Mouse (Mus musculus): ENCODE data around the gene Snapc2. TPM values are rescaled to one million over a fixed set of nuclear protein-coding genes. Genes with fewer than 3 reads are reported as not detected.

The Snapc2 gene
- polyA plus RNA-seq (2015; fragmentation: Nextera tagmentation; extraction: Ambion mirVana) = 65.8 and 69.8 TPM in 2 replicates

GRCm38 (mm10) chr8:4252934-4253841 lies at the start of gene Snapc2:
Gene Snapc2, plus strand, starts transcription at chr8:4253080.
- peak within 1 kb of the TSS; percentile 94 for H3K27ac ChIP-seq (ENCODE audit: low read length)
- no peaks in the 10 kb centered on the region for H3K9me3 ChIP-seq (ENCODE audit: control insufficient read depth, low read length)
- H3K36me3 ChIP-seq (ENCODE audit: control insufficient read depth, insufficient read depth) = peaks cover 4% of the 10 kb centered on the region; the same call in 1 of the 2 replicates
- peak within 1 kb of the TSS; percentile 92 for H3K9ac ChIP-seq (replicated peaks; ENCODE audit: low read depth, low read length)
- H3K27me3 ChIP-seq (replicated peaks; ENCODE audit: control insufficient read depth, insufficient read depth, low read length) = no peaks in the 10 kb centered on the region
- peak within 1 kb of the TSS; percentile 97 for H3K4me3 ChIP-seq (replicated peaks; ENCODE audit: low read length)
- peak within 1 kb of the TSS; percentile 60 for H3K4me2 ChIP-seq (ENCODE audit: low read length)
- WGBS = under 1% methylated on average over 67 of the region's 69 CpGs
- peak; percentile 86 for ATAC-seq
- H3K4me1 ChIP-seq (replicated peaks; ENCODE audit: control insufficient read depth, insufficient read depth, low read length) = peaks cover 35% of the 10 kb centered on the region

- Histone ChIP-seq H3K27ac (ENCODE audit: low read length) (no peak overlapping the region), H3K9ac (replicated peaks; ENCODE audit: low read depth, low read length) (no peak overlapping the region), H3K9me3 (ENCODE audit: control insufficient read depth, low read length) (0 out of 2 replicates have a peak, but pooled peaks cover 3% of the 10 kb centered on the region), H3K27me3 (replicated peaks; ENCODE audit: control insufficient read depth, insufficient read depth, low read length) (peaks cover 4% of the 10 kb centered on the region; the same call in 1 of the 2 replicates), H3K36me3 (ENCODE audit: control insufficient read depth, insufficient read depth) (peaks cover 24% of the 10 kb centered on the region), H3K4me3 (replicated peaks; ENCODE audit: low read length) (no peak overlapping the region), H3K4me1 (replicated peaks; ENCODE audit: control insufficient read depth, insufficient read depth, low read length) (peaks cover 15% of the 10 kb centered on the region), H3K4me2 (ENCODE audit: low read length) (no peak overlapping the region)
- no peak for ATAC-seq
- WGBS = 24% methylated on average over 38 of the region's 38 CpGs
Measured at GRCm38 (mm10) chr8:4205246-4206123, 47.4 kb upstream of the Snapc2 start.

- H3K4me3 ChIP-seq (replicated peaks; ENCODE audit: low read length) = no peak overlapping the region
- peaks cover 4% of the 10 kb centered on the region; the same call in 1 of the 2 replicates for H3K27me3 ChIP-seq (replicated peaks; ENCODE audit: control insufficient read depth, insufficient read depth, low read length)
- ATAC-seq = no peak
- H3K27ac ChIP-seq (ENCODE audit: low read length) = no peak overlapping the region
- peak overlapping the region; percentile 29 for H3K9ac ChIP-seq (replicated peaks; ENCODE audit: low read depth, low read length)
- H3K4me1 ChIP-seq (replicated peaks; ENCODE audit: control insufficient read depth, insufficient read depth, low read length) = peaks cover 15% of the 10 kb centered on the region
- 0 out of 2 replicates have a peak overlapping the region, but pooled peaks have one; percentile 5 for H3K4me2 ChIP-seq (ENCODE audit: low read length)
- WGBS = 15% methylated on average over 43 of the region's 44 CpGs
- H3K9me3 ChIP-seq (ENCODE audit: control insufficient read depth, low read length) = 0 out of 2 replicates have a peak, but pooled peaks cover 3% of the 10 kb centered on the region
- H3K36me3 ChIP-seq (ENCODE audit: control insufficient read depth, insufficient read depth) = peaks cover 27% of the 10 kb centered on the region
Measured at GRCm38 (mm10) chr8:4206182-4207015, 46.5 kb upstream of the Snapc2 start.

- Histone ChIP-seq H3K4me2 (ENCODE audit: low read length) (no peak overlapping the region), H3K9me3 (ENCODE audit: control insufficient read depth, low read length) (0 out of 2 replicates have a peak, but pooled peaks cover 3% of the 10 kb centered on the region), H3K27ac (ENCODE audit: low read length) (no peak overlapping the region), H3K4me1 (replicated peaks; ENCODE audit: control insufficient read depth, insufficient read depth, low read length) (peaks cover 15% of the 10 kb centered on the region), H3K36me3 (ENCODE audit: control insufficient read depth, insufficient read depth) (peaks cover 27% of the 10 kb centered on the region), H3K27me3 (replicated peaks; ENCODE audit: control insufficient read depth, insufficient read depth, low read length) (peaks cover 4% of the 10 kb centered on the region; the same call in 1 of the 2 replicates), H3K4me3 (replicated peaks; ENCODE audit: low read length) (no peak overlapping the region), H3K9ac (replicated peaks; ENCODE audit: low read depth, low read length) (no peak overlapping the region)
- 47% methylated on average over 2 of the region's 2 CpGs for whole genome bisulfite sequencing
- no peak for ATAC-seq
Measured at GRCm38 (mm10) chr8:4207016-4207350, 45.9 kb upstream of the Snapc2 start.

GRCm38 (mm10) chr8:4211097-4211496 lies 41.8 kb upstream of the Snapc2 start:
- Histone ChIP-seq H3K27ac (ENCODE audit: low read length) (no peak overlapping the region), H3K27me3 (replicated peaks; ENCODE audit: control insufficient read depth, insufficient read depth, low read length) (no peaks in the 10 kb centered on the region), H3K36me3 (ENCODE audit: control insufficient read depth, insufficient read depth) (peaks cover 19% of the 10 kb centered on the region), H3K4me3 (replicated peaks; ENCODE audit: low read length) (no peak overlapping the region), H3K4me1 (replicated peaks; ENCODE audit: control insufficient read depth, insufficient read depth, low read length) (peaks cover 48% of the 10 kb centered on the region), H3K4me2 (ENCODE audit: low read length) (no peak overlapping the region), H3K9me3 (ENCODE audit: control insufficient read depth, low read length) (0 out of 2 replicates have a peak, but pooled peaks cover 3% of the 10 kb centered on the region), H3K9ac (replicated peaks; ENCODE audit: low read depth, low read length) (no peak overlapping the region)
- whole genome bisulfite sequencing = 62% methylated on average over 6 of the region's 6 CpGs
- no peak for ATAC-seq

GRCm38 (mm10) chr8:4212809-4213209 lies 40.1 kb upstream of the Snapc2 start:
- H3K9me3 ChIP-seq (ENCODE audit: control insufficient read depth, low read length) = 0 out of 2 replicates have a peak, but pooled peaks cover 3% of the 10 kb centered on the region
- H3K4me3 ChIP-seq (replicated peaks; ENCODE audit: low read length) = peak overlapping the region; percentile 49
- H3K36me3 ChIP-seq (ENCODE audit: control insufficient read depth, insufficient read depth) = peaks cover 17% of the 10 kb centered on the region
- peak overlapping the region; percentile 62 for H3K9ac ChIP-seq (replicated peaks; ENCODE audit: low read depth, low read length)
- WGBS = under 1% methylated on average over 25 of the region's 25 CpGs
- peaks cover 35% of the 10 kb centered on the region for H3K4me1 ChIP-seq (replicated peaks; ENCODE audit: control insufficient read depth, insufficient read depth, low read length)
- ATAC-seq = peak; percentile 1; the same call in 1 of the 2 replicates
- H3K27me3 ChIP-seq (replicated peaks; ENCODE audit: control insufficient read depth, insufficient read depth, low read length) = no peaks in the 10 kb centered on the region
- H3K4me2 ChIP-seq (ENCODE audit: low read length) = peak overlapping the region; percentile 96
- peak overlapping the region; percentile 16; the same call in 1 of the 2 replicates for H3K27ac ChIP-seq (ENCODE audit: low read length)

GRCm38 (mm10) chr8:4213210-4214005 lies 39.5 kb upstream of the Snapc2 start:
- Histone ChIP-seq H3K4me1 (replicated peaks; ENCODE audit: control insufficient read depth, insufficient read depth, low read length) (peaks cover 35% of the 10 kb centered on the region), H3K9me3 (ENCODE audit: control insufficient read depth, low read length) (0 out of 2 replicates have a peak, but pooled peaks cover 3% of the 10 kb centered on the region), H3K4me3 (replicated peaks; ENCODE audit: low read length) (peak overlapping the region; percentile 49), H3K27me3 (replicated peaks; ENCODE audit: control insufficient read depth, insufficient read depth, low read length) (no peaks in the 10 kb centered on the region), H3K36me3 (ENCODE audit: control insufficient read depth, insufficient read depth) (peaks cover 17% of the 10 kb centered on the region), H3K4me2 (ENCODE audit: low read length) (peak overlapping the region; percentile 96), H3K9ac (replicated peaks; ENCODE audit: low read depth, low read length) (peak overlapping the region; percentile 62), H3K27ac (ENCODE audit: low read length) (no peak overlapping the region; the same call in 1 of the 2 replicates)
- peak; percentile 6 for ATAC-seq
- 8% methylated on average over 18 of the region's 18 CpGs for WGBS

All from forebrain, embryonic 16.5 days (tissue).